Mouse (Mus musculus) liver, embryonic 16.5 days (tissue): ENCODE results near the gene Gm17655. TPM values are rescaled to one million over a fixed set of nuclear protein-coding genes. Genes with fewer than 3 reads are reported as not detected.

Experiments used
- ATAC-seq: fragments of 200-750 bp; cut with Nextera tagmentation; 2 replicates; pipeline ENCODE4 v1.8.0; 2017; ENCODE audit warnings: low read depth, mild to moderate bottlenecking, moderate number of reproducible peaks, moderate library complexity
- H3K27ac ChIP-seq: fragments of 300-500 bp; sonication (generic); 2 replicates; pipeline ENCODE4 v1.5.1; 2014; ENCODE audit warnings: mild to moderate bottlenecking, low read length
- H3K27me3 ChIP-seq: fragments of 300-500 bp; sonication (generic); 2 replicates; pipeline ENCODE4 v1.6.1; 2014; ENCODE audit warnings: low read depth, low read length, mixed read lengths; ENCODE audit not compliant: control insufficient read depth, insufficient read depth
- H3K36me3 ChIP-seq: fragments of 300-500 bp; sonication (generic); 2 replicates; pipeline ENCODE4 v1.6.1; 2014; ENCODE audit warnings: mild to moderate bottlenecking; ENCODE audit not compliant: control insufficient read depth, insufficient read depth
- H3K4me1 ChIP-seq: fragments of 300-500 bp; sonication (generic); 2 replicates; pipeline ENCODE4 v1.6.1; 2014; ENCODE audit warnings: low read depth, low read length, mixed read lengths; ENCODE audit not compliant: control insufficient read depth
- H3K4me2 ChIP-seq: fragments of 300-500 bp; sonication (generic); 2 replicates; pipeline ENCODE4 v1.6.1; 2014; ENCODE audit warnings: low read depth, low read length, mixed read lengths
- H3K4me3 ChIP-seq: fragments of 300-500 bp; sonication (generic); 2 replicates; pipeline ENCODE4 v1.5.1; 2014; ENCODE audit warnings: low read depth, mild to moderate bottlenecking, low read length
- H3K9ac ChIP-seq: fragments of 300-500 bp; sonication (generic); 2 replicates; pipeline ENCODE4 v1.6.1; 2014; ENCODE audit warnings: low read depth, low read length
- H3K9me3 ChIP-seq: fragments of 300-500 bp; sonication (generic); replicated peaks from 2 replicates; pipeline ENCODE4 v1.6.1; 2016; ENCODE audit warnings: low read length; ENCODE audit not compliant: control insufficient read depth
- WGBS: fragments of 180-500 bp; shearing (Covaris S2); extraction: QIAGEN DNeasy Blood & Tissue Kit; methylation state at CpG from one replicate; pipeline ENCODE4 v1.1.7; 2014; ENCODE audit not compliant: insufficient replicate concordance; 5-methylcytosine and 5-hydroxymethylcytosine counted together
- polyA plus RNA-seq: library from polyadenylated mRNA; unstranded; fragments of >200 nt; fragmentation: Nextera tagmentation; extraction: Ambion mirVana; gene quantifications from 2 replicates; pipeline ENCODE4 v1.2.1, GENCODE M21; 2015

Gm17655 gene
- polyA plus RNA-seq, 1 experiment from 2014 or later, result 1.1 TPM

GRCm38 (mm10) chr5:110102853-110103625, 30.7 kb upstream of the Gm17655 start:
- 83% methylated on average over 19 of the region's 19 CpGs for WGBS
- no peak overlapping the region for H3K4me2 ChIP-seq
- H3K36me3 ChIP-seq, result peaks cover 31% of the 10 kb centered on the region
- peaks cover 23% of the 10 kb centered on the region for H3K4me1 ChIP-seq
- no peaks in the 10 kb centered on the region for H3K9me3 ChIP-seq
- H3K27ac ChIP-seq, result no peak overlapping the region
- no peak overlapping the region for H3K4me3 ChIP-seq
- H3K27me3 ChIP-seq, result peaks cover 18% of the 10 kb centered on the region
- ATAC-seq, result no peak
- no peak overlapping the region for H3K9ac ChIP-seq

- H3K36me3 ChIP-seq, result peaks cover 31% of the 10 kb centered on the region
- no peaks in the 10 kb centered on the region for H3K9me3 ChIP-seq
- ATAC-seq, result no peak
- H3K4me2 ChIP-seq, result 0 out of 2 replicates have a peak overlapping the region, but pooled peaks have one; percentile 58
- WGBS, result 76% methylated on average over 13 of the region's 13 CpGs
- H3K27ac ChIP-seq, result no peak overlapping the region
- peaks cover 23% of the 10 kb centered on the region for H3K4me1 ChIP-seq
- H3K4me3 ChIP-seq, result no peak overlapping the region
- no peak overlapping the region for H3K9ac ChIP-seq
- H3K27me3 ChIP-seq, result peaks cover 18% of the 10 kb centered on the region
Measured at GRCm38 (mm10) chr5:110102429-110102828, 30.1 kb upstream of the Gm17655 start.

- Histone ChIP-seq H3K27ac (no peak overlapping the region), H3K4me2 (peak overlapping the region; percentile 58), H3K27me3 (peaks cover 18% of the 10 kb centered on the region), H3K36me3 (peaks cover 31% of the 10 kb centered on the region), H3K4me3 (peak overlapping the region; percentile 43), H3K4me1 (peaks cover 18% of the 10 kb centered on the region), H3K9ac (no peak overlapping the region), H3K9me3 (no peaks in the 10 kb centered on the region)
- WGBS, result 12% methylated on average over 34 of the region's 34 CpGs
- ATAC-seq, result peak; percentile 3; the same call in 1 of the 2 replicates
Measured at GRCm38 (mm10) chr5:110101716-110102347, 29.5 kb upstream of the Gm17655 start.

DNA sequence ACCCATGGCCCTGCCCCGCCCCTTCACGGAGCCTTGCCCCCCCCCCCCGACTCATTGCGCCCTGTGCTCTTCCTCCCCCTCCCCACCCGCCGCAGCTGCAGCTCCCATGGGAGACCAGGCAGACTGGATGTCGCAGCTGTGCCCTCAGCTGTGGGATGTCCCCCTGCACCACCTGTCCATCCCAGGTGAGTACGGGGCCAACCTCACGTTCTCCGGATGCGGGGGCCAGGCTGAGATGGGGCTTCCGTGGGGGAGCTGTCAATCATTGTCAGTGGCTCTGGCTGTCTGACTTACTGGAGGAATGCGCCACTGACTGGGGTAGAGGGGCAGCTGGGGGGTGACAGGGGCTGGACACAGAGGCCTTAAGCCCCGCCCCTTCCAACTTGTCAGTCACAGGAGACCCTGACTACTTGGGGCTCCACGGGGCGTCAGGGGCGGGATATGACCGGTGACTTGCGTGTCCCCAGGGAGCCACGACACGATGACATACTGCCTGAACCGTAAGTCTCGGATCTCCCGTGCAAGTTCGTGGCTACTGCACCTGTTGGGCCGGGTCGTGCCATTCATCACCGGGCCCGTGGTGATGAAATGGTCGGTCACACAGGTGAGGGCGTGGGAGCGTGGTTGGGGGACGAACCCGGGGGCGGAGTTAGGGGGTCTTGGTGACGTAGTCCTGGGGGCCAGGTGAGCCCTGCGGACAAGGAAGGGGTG, 28.8 kb upstream of the Gm17655 start:
- Histone ChIP-seq H3K4me3 (peak overlapping the region; percentile 43), H3K4me2 (peak overlapping the region; percentile 58), H3K9me3 (no peaks in the 10 kb centered on the region), H3K9ac (no peak overlapping the region), H3K4me1 (peaks cover 14% of the 10 kb centered on the region), H3K27me3 (peaks cover 18% of the 10 kb centered on the region), H3K27ac (no peak overlapping the region), H3K36me3 (peaks cover 31% of the 10 kb centered on the region)
- peak; percentile 14; the same call in 1 of the 2 replicates for ATAC-seq
- 1% methylated on average over 36 of the region's 37 CpGs for WGBS

GRCm38 (mm10) chr5:110099656-110100580, 27.6 kb upstream of the Gm17655 start, which contains the start of gene Plcxd1:
Plcxd1 (plus strand) TSS chr5:110099969.
- 22% methylated on average over 25 of the region's 25 CpGs for WGBS
- peak; percentile 33 for ATAC-seq
- peaks cover 18% of the 10 kb centered on the region for H3K27me3 ChIP-seq

DNA sequence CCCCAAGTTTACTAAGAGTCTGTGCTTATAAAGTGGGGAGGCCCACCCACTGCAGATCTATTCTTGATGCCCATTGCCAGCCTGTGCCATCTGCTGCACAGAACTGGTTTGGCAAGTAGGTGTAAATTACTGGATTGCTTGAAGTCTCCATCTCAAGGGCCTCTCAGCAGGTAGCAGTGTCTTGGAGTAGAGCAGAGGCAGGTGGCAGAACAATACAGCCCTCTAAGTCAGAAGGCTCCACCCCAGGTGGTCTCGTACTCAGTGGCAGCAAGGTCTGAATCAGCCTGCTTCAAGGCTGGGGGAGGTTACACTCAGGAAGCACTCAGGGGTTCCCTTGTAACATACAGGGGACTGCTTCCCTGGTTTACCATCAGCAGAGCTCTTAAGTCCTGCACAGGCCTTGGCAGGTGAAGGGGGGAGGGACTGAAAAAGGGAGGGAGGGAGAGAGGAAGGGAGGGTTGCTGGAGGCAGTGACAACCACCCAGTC, 26.7 kb upstream of the Gm17655 start:
- H3K9ac ChIP-seq, result no peak overlapping the region
- peaks cover 20% of the 10 kb centered on the region for H3K4me1 ChIP-seq
- H3K27ac ChIP-seq, result no peak overlapping the region
- H3K4me3 ChIP-seq, result no peak overlapping the region
- H3K27me3 ChIP-seq, result peaks cover 18% of the 10 kb centered on the region
- ATAC-seq, result no peak
- no peak overlapping the region for H3K4me2 ChIP-seq
- WGBS, result 55% methylated on average over 1 of the region's 1 CpGs
- no peaks in the 10 kb centered on the region for H3K9me3 ChIP-seq
- peaks cover 13% of the 10 kb centered on the region for H3K36me3 ChIP-seq

More at GRCm38 (mm10) chr5:110099656-110100580, 27.6 kb upstream of the Gm17655 start, which contains the start of gene Plcxd1:
- Histone ChIP-seq H3K4me2 (peak within 1 kb of the TSS; percentile 58), H3K4me3 (peak within 1 kb of the TSS; percentile 43), H3K4me1 (peaks cover 18% of the 10 kb centered on the region), H3K9me3 (no peaks in the 10 kb centered on the region), H3K27ac (no peak within 1 kb of the TSS), H3K36me3 (peaks cover 22% of the 10 kb centered on the region), H3K9ac (no peak within 1 kb of the TSS)

- peak overlapping the region; percentile 61 for H3K27ac ChIP-seq
- H3K4me1 ChIP-seq, result peaks cover 7% of the 10 kb centered on the region
- H3K4me3 ChIP-seq, result peak overlapping the region; percentile 56
- no peaks in the 10 kb centered on the region for H3K36me3 ChIP-seq
- WGBS, result under 1% methylated on average over 4 of the region's 4 CpGs
- peak overlapping the region; percentile 69 for H3K4me2 ChIP-seq
- H3K9ac ChIP-seq, result peak overlapping the region; percentile 42
- no peaks in the 10 kb centered on the region for H3K9me3 ChIP-seq
- H3K27me3 ChIP-seq, result no peaks in the 10 kb centered on the region; the same call in 1 of the 2 replicates
- no peak for ATAC-seq
Measured at GRCm38 (mm10) chr5:110094847-110095213, 22.5 kb upstream of the Gm17655 start.
